Mouse (Mus musculus): Measurements from ENCODE around the gene Hoxd4.

- TF ChIP-seq CTCF (IDR thresholded peaks at IDR 0.05; ENCODE audit: extremely low read depth, insufficient read length, insufficient replicate concordance, low read depth, low read length), result no peak
- no peak for TF ChIP-seq POLR2A (IDR thresholded peaks at IDR 0.05; ENCODE audit: low read depth, low read length)
These were observed 39.1 kb downstream of the Hoxd4 start for GRCm38 (mm10) chr2:74750731-74751250.
